Mouse (Mus musculus) spleen, postnatal 4 days (tissue): ENCODE data around the gene Sh2b2.
A peak's percentile ranks its signal among the peaks of the same experiment; 100 is the strongest.

Source experiments
- DNase-seq, 2 experiments: peaks; one replicate each; pipeline ENCODE4 v3.0.0; 2022; ENCODE audit warnings: low spot score in 2 of 2

Gene Sh2b2

DNA sequence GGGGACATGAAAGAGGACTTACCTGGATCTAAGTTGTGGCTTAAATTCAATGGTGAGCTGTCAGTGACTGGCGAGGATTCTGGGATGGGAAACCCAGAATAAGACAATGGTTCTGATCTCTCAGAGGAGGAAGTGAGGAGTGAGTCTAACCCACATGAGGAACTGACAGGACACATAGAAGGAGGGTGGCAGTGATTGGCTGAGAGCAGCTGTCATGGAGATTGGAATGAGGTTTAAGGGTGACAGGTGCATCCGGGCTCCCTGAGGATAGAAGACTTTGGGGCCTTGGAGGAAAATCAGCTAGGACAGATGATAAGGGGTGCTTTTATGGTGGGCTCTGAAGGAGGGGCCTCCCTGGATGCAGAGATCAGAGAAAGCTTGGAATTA, at the start of gene Sh2b2:
Gene Sh2b2 (minus strand): TSS at position 105 of the 387 bp plus-strand sequence.
- no peak for DNase-seq

DNA sequence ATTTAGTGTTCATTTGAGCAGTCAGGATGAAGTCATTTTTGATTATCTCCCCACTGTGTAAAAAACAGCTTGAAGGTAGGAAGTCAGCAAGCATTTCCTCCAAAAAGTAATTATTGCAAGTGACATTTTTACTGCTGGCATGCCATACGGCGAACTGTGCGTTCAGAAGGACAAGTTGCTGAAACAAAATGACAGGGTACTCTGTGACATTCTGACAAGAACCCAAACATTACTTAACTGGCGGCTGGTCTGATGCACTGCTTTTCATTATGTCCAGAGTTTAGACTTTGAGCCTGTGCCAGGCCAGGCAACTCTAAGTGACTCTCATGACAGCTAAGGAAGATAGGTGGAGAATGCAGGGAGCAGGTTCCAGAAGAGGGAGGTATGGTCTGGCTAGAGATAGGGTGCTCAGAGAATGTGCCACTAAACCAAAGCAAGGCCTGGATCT, 46.6 kb upstream of the Sh2b2 start:
- DNase-seq = no peak

DNA sequence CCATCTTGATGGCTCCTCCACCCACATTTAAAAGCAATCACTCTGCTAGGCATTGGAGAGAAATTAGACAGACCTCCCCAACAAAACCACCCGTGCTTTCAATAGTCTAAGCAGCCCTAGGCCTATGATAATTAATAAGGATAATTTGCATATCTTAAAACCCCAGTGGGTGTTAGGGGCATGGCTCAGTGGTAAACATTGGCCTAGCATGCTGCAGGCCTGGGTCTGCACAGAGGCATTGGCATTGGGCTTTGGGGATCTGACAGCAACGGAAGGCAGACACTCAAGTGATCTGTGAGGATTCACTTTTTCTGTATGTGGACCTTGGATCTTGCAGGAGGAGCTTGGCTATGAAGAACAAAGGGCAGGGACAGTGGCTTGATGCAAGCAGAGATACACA, 46.0 kb upstream of the Sh2b2 start:
- DNase-seq = no peak

DNA sequence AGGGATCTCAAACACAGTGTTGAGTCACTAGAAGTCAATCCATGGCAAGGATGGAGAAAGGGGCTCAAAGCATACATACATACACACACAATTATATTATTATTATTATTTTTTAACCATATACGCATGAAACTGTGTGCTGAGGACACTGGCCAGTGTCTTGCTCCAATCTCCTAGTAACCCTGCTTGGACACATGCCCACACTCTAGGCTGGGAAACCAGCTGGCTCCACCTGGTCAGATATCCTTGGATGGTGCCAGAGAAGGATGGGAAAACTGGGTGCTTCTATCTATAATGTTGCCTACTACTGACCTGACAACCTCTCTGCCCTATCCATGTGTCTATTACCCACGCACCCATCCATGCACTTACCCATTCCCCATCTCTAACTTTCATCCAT, 45.2 kb upstream of the Sh2b2 start:
- DNase-seq = no peak

DNA sequence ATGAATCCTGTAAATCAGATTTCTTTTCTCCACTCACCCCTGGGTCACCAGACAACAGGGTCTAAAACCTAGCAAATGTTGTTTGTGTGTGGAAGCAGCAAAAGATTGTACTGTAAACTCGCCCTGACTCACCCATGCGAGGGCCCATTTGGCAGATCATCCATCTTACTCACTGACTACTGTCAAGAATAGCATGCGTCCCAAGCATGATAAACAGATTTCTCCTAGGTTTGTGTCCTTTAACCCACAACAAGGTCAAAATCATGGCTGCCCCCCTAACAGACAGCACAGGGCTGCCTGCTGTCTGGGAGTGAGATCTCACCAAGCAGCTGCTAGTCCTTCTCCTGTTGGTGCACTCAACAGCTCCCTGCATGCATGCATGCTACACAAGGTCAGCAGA, 43.4 kb upstream of the Sh2b2 start:
- DNase-seq = no peak

DNA sequence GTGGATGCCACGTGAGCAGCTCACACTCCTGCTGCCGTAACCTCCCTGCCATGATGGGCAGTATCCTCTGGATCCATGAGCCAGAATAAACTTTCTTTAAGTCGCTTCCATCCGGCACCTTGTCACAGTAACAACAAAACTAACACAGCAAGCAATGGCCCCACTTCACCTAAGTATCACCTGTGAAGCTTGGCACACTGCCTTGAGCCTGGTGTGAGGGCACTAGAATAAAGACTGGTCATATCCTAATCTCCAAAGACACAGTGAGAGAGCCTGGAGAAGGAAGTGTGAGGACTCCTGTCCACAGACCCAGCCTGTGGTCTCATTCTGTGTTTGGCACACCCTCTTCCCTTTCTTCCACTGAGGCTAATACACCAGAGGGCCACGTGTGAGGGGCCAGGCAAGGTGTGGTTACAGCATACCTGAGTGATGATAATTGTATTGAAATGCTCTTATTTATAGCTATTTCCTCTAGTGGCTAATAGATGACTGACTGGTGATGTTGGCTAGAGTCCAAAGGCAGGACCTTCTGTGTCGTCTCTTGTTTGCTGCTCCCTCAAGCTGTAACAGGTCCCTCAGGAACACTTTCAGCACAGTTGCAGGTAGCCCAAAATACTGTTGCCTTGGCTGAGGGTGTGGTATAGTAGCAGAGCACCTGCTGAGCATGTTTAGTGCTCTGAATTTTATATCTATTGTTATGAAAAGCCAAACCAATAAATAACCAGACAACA, 42.2 kb upstream of the Sh2b2 start:
- no peak for DNase-seq

DNA sequence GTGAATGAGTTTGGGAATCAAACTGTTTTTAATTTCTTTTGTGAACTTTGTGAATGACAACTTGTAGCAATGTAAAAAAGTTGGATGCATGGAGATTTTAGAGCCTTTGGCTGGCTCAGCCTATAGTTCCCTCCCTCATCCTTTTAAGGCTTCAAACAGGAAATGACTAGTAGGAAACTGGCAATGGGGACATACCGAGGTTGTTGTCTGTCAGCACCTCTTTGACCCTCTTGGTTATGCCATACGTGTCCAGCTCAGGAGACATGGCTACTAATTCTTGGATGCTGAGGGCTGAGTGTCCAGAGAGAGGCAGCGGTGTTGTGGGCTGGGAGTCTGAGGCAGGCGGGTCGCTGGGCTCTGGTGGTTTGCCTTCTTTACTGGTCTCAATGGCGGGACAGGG, 40.2 kb upstream of the Sh2b2 start:
- no peak for DNase-seq

DNA sequence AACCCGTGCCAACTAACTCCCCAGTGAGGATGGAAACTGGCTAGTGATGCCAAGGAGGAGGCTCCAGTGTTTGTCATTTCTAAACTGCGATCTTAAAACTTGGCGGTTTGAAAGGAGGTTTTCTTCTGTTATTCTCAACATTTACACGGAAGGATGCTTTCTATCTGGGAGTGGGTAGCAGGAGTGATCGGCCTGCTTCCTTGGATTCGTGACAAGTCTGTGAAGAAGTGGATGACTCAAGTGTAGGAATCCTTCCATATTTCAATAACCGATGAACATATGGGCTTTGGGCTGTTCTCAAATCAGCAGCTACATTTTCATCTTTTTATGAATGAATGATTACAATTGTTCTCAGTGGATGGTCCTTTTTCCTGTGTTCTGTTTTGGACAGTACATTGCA, 38.8 kb upstream of the Sh2b2 start:
- no peak for DNase-seq

DNA sequence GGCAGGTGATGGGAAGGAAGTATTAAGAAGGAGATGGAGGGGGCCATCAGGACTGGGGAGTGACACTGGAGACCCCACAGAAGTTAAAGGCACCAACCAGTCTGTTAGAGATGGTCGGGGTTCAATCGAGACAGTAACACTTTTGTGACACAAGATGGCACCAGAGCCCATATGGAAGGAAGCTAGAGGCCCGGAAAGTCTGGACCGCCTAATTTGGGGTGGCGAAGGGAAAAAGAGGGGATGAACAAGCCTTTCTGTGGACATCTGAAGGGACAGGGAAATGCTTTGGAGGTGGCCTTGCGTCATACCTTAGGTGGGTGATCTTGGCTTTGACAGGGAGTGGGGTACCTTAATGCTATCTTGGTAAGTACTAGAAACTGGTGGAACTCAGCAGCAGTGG, 35.0 kb upstream of the Sh2b2 start:
- no peak for DNase-seq

DNA sequence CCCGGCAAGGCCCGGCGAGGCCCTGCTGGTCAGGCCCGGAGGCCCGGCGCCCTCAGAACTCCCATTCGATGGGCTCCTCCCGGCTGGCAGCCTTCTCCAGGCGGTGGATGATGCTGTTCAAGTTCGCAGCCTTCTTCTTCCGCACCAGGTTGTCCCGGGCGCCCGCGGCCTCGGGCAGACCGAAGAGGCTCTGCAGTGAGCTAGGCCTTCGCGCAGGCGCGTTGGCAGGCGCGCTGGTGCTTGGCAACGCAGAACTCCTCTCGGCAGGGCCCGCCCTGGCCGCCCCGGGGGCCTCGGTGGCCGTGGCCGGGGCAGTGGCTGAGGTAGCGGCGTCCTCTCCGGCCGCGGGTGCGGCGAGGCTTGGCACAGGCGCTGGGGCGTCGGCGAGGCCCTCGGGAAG, 28.4 kb upstream of the Sh2b2 start:
- DNase-seq = no peak

DNA sequence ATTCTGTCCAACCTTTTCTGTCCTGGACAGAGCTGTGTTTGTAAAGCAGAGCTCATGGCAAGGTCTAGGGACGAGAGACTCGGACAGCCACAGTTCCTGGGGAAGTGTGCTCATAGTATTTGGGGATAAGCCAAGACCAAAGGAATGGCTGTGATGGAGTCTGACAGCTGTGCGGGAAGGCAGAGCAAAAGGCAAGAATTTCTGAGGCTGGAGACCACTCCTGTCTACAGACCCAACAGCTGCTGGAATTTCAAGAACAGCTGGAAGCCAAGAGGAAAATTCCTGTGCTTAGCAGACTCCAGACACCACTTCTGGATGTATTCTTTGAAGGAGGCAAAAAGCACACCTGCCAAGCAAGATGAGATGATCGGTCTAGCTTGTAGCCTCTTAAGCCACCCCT, 23.6 kb upstream of the Sh2b2 start:
- no peak for DNase-seq

DNA sequence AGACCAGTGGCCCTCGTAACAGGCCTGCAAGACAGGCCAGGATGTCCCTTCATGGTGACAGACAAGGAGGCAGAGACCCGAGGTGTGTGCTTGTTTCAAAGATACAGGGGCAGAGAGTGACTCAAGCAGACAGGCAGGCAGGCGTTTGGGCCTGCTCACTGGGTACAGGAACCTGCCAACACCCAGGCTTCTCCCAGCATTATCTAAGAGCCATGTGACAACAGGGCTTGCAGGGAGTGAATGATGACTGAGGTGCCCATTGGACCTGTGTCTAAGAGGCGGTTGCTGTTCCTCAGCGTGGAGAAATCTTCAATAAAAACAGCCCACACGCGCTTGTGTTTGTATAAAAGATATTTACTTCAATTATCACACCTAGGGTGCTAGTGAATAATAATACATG, 19.7 kb upstream of the Sh2b2 start:
- DNase-seq = no peak

DNA sequence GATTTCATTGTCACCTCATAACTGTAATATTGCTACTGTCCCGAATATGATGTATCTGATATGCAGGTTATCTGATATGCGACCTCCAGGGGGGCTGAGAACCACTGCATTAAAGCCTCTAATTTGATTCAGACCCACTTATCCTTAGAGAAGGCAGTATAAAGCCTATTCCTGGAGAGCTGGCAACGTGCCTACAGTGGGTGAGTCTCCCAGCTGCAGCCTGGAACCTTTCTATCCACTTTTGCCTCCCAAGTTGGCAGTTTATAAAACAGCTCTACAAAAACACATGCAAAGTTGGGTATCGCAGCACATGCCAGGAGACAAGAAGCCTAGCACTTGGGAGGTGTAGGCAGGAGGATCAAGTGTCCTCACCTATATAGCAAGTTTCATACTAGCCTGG, 17.0 kb upstream of the Sh2b2 start:
- DNase-seq = no peak

DNA sequence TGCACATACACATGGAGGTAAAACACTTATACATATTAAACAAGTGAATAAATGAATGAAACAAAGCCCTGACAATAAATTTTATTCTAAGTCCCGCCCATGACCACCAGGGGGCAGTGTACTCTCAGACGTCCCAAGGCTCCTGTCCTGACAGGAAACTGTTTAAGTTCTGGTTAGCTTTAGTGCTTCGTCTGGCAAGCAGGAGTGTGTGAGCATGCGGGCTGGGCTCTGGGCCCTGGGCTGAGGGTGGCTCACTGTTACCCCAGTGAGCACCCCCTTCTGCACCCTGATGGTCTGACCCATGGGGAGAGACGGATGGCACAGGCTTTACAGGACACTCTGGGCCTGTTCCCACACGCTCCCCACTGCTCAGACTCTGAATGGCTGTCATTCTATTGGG, 12.6 kb upstream of the Sh2b2 start:
- DNase-seq = peak; percentile 71 to 89

DNA sequence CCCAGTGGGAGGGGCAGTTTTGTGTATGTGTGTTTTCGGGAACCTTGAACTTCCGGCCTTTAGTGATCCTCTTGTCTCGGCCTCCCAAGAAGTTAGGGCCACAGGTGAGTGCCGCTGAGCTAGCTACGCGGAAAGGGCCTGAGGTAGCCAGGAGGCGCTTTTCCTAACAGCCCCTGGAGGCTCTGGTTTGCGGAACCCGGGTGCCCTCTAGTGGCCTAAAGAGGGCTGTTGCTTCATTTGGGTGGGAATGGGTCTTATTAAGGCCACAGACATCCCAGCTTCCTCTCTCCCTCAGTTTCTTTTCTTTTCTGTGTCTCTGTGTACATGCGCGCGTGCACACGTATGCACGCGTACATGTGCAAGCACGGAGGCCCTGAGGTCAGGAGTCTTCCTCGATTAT, 6.5 kb upstream of the Sh2b2 start:
- peak; percentile 78 to 87 for DNase-seq

DNA sequence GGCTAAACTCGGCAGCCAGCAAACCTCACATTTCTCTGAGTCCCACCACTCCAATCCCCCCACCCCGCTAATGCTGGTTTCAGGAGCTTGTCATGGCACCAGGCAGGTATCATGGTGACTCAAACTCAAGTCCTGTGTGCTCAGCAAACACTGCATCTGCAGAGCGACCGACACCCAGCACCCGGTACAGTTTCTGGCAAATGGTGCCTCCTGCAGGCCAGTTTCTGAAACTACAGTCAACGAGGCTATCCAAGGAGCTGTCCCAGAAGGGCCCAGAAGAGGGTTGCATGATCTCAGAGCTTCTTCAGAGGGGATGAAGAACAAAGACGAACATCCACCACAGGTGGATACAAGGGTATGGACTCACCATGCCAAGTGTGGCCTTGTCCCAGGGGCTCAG, 4.6 kb upstream of the Sh2b2 start:
- DNase-seq = peak; percentile 61 to 76

DNA sequence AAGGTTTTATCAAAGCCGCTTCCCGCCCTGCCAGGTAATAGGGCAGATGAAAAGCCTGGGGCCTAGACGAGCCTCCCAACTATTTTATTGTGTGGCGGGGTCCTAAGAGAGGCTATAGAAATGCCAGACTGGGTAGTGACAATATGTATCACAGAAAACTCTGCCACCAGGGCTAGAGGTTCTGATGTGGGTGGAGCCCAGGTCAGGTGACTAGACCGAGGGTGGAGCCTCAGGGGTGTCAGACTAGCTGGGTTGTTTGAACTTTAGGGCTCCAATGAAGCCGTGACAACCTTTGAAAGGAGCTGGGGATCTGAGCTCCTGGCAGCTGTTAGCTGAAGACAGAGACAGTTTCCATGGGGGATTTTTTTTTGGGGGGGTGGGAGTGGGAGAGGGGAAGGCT, 2.1 kb upstream of the Sh2b2 start:
- DNase-seq = no peak

DNA sequence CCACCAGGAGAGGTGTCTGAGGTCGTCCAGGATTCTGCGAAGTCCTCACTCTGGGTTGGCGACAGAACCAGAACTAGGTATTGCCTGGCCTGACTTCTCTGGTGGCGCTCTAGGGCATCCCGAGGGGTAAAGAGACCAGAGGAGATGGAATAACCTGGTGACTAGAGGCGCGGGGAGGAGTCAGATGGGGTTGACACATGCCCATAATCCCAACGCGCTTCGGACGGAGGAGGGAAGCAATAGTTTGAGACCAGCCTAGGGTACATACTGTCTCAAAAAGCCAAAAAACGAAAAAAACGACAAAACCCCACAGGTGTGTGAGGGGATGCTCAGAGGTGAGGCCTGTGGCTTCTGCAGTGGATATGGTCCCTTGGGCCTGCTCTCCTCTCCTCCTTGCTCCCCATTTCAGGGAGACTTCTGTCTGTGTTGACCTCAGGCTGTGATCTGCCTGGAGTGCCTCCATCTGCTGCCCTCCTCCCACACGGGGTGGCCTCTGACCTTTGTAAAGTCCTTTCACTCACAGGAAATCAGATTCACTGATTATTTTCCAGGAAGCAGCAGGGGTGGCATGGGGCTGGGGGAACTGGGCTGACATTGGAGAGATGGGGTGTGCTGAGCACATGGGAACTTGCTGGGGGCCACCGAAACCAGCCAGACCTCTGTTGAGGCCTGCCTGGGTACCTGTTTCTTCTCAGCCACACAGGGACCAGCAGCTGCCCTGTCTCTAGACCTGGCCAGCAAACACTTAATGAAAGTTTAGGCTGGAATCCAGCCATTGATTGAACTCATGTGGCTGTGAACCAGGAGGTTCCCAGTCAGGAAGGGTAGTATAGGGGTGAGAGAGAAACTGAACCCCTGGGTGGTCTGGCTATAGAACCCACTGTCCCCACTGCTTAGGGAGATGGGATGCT, 560 bp downstream of the Sh2b2 start:
- DNase-seq = no peak

DNA sequence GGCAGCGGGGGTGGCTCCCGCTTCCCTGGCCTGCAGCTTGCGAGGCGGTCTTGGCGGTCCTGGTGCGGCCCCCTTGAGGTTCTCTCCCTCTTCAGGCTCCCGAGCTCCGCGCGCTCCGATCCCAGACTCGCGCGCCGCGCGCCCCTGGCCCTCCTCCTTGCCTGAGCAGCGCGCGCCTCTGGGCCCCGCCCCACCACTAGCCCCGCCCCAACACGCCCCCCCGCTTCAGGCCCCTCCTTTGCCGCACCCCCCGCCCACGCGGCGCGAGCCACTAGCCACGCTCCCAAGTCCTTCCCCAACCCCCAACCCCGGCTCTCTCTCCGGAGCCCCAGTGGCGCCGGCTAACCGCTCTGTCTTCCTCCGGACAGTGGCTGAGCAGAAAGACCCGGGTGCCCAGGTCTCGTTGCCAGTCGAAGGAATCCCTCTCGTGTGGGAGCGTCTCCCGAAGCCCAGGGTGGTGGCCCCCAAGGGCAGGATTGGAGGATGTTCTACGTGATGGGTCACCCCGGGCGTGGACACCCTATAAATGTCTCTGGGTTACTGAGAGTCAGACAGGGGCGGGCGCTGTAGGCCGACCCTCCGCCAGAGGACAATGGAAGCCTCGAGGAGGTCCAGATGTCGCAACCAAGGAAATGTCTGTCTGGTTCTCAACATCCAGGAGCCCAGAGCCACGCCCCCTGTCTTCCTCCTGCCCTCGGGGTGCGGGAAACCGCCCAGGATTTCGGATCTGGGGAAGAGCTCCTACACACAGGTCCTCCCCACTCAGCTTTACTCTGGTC, 1.4 kb downstream of the Sh2b2 start:
- DNase-seq = peak; percentile 71 to 86

DNA sequence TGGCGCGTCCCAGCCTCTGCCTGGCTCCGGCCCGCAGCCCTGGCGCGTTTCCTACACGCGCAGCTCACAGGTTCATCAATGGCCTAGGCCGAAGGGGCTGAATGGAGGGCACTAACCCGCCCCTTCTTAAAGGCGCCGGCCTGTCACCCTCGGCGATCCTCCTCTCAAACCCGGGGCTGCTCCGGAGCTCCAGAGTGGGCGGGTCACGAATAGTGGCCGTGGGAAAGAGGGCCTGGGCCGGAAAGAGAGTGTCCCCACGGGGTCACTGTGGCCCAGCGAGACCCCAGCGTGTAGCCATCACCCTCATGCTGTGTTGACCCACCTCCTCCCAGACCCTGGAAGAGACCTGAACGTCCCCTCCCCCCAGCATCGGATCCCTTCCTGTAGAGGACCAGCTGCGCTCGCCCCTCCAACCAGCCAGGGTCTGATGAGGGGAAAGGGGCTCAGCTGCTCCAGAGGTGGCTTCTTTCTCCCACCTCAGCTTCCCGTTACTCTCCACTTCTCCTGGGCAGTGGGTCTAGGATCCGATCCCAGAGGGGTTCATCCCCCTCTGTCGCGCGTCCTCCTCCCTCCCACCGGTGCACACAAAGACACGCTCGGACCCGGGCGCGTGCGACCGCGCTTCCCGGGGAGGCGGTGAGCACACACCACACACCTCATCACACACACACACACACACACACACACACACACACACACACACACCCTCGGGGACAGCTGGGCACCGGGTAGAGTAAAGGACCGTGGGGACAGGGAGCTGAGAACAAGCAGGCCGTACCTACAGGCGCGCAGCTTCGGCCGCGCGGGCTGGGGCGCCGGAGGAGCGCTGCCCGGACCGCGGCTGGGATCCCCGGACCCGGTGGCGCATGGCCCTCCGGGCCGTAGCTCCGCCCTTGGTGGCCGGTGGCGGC, 2.2 kb downstream of the Sh2b2 start:
- no peak for DNase-seq

DNA sequence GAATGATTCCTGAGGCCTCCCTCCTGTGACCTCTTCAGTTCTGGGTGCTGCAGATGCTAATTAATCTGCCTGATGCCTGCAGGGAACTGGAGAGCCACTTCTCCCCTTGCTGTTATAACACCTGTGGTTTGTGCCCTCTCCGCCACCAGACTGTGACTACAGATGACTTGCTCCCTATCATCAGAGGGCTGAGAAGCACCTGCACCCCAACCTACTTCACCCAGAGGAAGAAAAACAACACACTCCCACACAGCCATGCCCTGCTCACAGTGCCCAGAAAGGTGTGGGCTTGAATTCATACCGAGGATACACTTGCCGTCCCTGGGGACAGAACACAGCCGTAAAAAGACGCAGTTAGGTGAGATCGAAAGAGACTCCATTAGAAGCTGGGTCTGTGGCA, 5.2 kb downstream of the Sh2b2 start:
- no peak for DNase-seq
